Mouse (Mus musculus): Measurements from ENCODE around the gene Rcc2.

The Rcc2 gene

GRCm38 (mm10) chr4:140688044-140688825 lies 12.1 kb upstream of the Rcc2 start:
- DNase-seq: no peak

GRCm38 (mm10) chr4:140688826-140689425 lies 11.4 kb upstream of the Rcc2 start:
- DNase-seq: peak in 1 of 2 experiments; percentile 39

GRCm38 (mm10) chr4:140689873-140690655 lies 10.3 kb upstream of the Rcc2 start:
- peak; percentile 53 to 57 for DNase-seq

- DNase-seq: no peak
Measured at GRCm38 (mm10) chr4:140691481-140691880, 8.9 kb upstream of the Rcc2 start.

- DNase-seq: no peak
Measured at GRCm38 (mm10) chr4:140693513-140693912, 6.8 kb upstream of the Rcc2 start.

GRCm38 (mm10) chr4:140694551-140695060 lies 5.7 kb upstream of the Rcc2 start:
- no peak for DNase-seq

GRCm38 (mm10) chr4:140695146-140695545 lies 5.2 kb upstream of the Rcc2 start:
- no peak for DNase-seq

GRCm38 (mm10) chr4:140695675-140696585 lies 4.4 kb upstream of the Rcc2 start:
- no peak for DNase-seq

- DNase-seq: peak; percentile 80 to 81
Measured at GRCm38 (mm10) chr4:140699441-140700127, 757 bp upstream of the Rcc2 start.

GRCm38 (mm10) chr4:140701049-140701715 lies 841 bp downstream of the Rcc2 start:
- peak; percentile 89 to 92 for DNase-seq

GRCm38 (mm10) chr4:140701716-140702561 lies 1.6 kb downstream of the Rcc2 start:
- peak; percentile 77 to 78 for DNase-seq

GRCm38 (mm10) chr4:140702611-140703327 lies 2.4 kb downstream of the Rcc2 start:
- peak; percentile 81 to 85 for DNase-seq

- DNase-seq: no peak
Measured at GRCm38 (mm10) chr4:140703636-140704035, 3.3 kb downstream of the Rcc2 start.

GRCm38 (mm10) chr4:140704166-140704565 lies 3.8 kb downstream of the Rcc2 start:
- no peak for DNase-seq

- DNase-seq: no peak
Measured at GRCm38 (mm10) chr4:140707615-140708014, 7.3 kb downstream of the Rcc2 start.

- DNase-seq: no peak
Measured at GRCm38 (mm10) chr4:140708297-140708927, 8.1 kb downstream of the Rcc2 start.

- DNase-seq: no peak
Measured at GRCm38 (mm10) chr4:140709111-140709510, 8.8 kb downstream of the Rcc2 start.

GRCm38 (mm10) chr4:140709617-140710016 lies 9.3 kb downstream of the Rcc2 start:
- no peak for DNase-seq

- no peak for DNase-seq
Measured at GRCm38 (mm10) chr4:140710781-140711180, 10.4 kb downstream of the Rcc2 start.

Data from B cell, adult 2 months (primary cell).